ENCODE assay signal across 19 mouse cellular contexts in the genomic region with DNA sequence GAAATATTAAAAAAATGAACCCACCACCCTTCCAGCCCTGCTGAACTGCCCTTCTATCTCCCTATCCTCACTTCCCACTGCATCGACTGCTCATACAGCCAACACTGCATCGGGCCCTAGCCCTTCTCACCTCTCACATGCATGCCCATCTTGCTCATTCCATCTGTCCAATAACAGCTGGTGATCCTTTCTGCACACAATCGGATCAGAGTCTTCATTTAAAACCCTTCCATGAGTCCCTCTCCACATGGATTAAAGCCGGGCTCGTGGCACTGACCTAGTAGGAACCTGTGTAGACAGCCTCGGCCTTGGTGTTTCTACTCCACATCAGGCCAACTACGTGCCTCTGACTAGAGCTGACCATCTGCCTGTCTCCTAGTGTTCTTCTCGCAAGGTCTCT. TPM values are rescaled to one million over a fixed set of nuclear protein-coding genes. Genes with fewer than 3 reads are reported as not detected.
A peak's percentile ranks its signal among the peaks of the same experiment; 100 is the strongest.
DNase-seq lines count a peak whose midpoint lies in the region; ATAC-seq lines count a peak whose summit lies in the region.
"Had no signal": no experiment of that assay in that cellular context is flagged by ENCODE, and none has a peak within 500 bp of the region (broad histone marks: within the 10 kb centered on the region; RNA-seq: fewer than 3 reads in every experiment).

No protein-coding gene starts in this region.

- H3K4me2 ChIP-seq in heart, embryonic 13.5 days, result no peak overlapping the region
- no peak overlapping the region for H3K4me2 ChIP-seq in midbrain, embryonic 11.5 days
- no peak overlapping the region for H3K4me2 ChIP-seq in hindbrain, embryonic 16.5 days (ENCODE audit: low read length)
- H3K4me2 ChIP-seq in neural tube, embryonic 15.5 days, result no peak overlapping the region

- no peaks in the 10 kb centered on the region for H3K9me3 ChIP-seq in heart, embryonic 13.5 days
- H3K9me3 ChIP-seq in heart, embryonic 10.5 days, result no peaks in the 10 kb centered on the region; the same call in 1 of the 2 replicates
- H3K9me3 ChIP-seq in midbrain, embryonic 11.5 days (ENCODE audit: control insufficient read depth, low read length), result no peaks in the 10 kb centered on the region
- no peaks in the 10 kb centered on the region for H3K9me3 ChIP-seq in midbrain, embryonic 10.5 days (replicated peaks)
- no peaks in the 10 kb centered on the region for H3K9me3 ChIP-seq in hindbrain, embryonic 16.5 days (ENCODE audit: control insufficient read depth, low read length)
- no peaks in the 10 kb centered on the region for H3K9me3 ChIP-seq in neural tube, embryonic 15.5 days (replicated peaks)

- H3K4me1 ChIP-seq in heart, embryonic 13.5 days, result peaks cover 15% of the 10 kb centered on the region; the same call in 1 of the 2 replicates
- peaks cover 8% of the 10 kb centered on the region for H3K4me1 ChIP-seq in heart, embryonic 10.5 days
- H3K4me1 ChIP-seq in midbrain, embryonic 11.5 days (ENCODE audit: control insufficient read depth, insufficient read depth, low read length), result peaks cover 2% of the 10 kb centered on the region; the same call in 1 of the 2 replicates
- H3K4me1 ChIP-seq in midbrain, embryonic 10.5 days, result peaks cover 18% of the 10 kb centered on the region; the same call in 1 of the 2 replicates
- peaks cover 8% of the 10 kb centered on the region; the same call in 1 of the 2 replicates for H3K4me1 ChIP-seq in hindbrain, embryonic 16.5 days (ENCODE audit: control insufficient read depth, insufficient read depth, low read depth, low read length)
- peaks cover 36% of the 10 kb centered on the region for H3K4me1 ChIP-seq in neural tube, embryonic 15.5 days

- ATAC-seq in heart, embryonic 13.5 days (ENCODE audit: extremely low read depth, insufficient number of reproducible peaks, low FRiP score, low TSS enrichment), result no peak
- ATAC-seq in midbrain, embryonic 11.5 days (ENCODE audit: low FRiP score), result no peak
- no peak for ATAC-seq in hindbrain, embryonic 16.5 days
- no peak for ATAC-seq in neural tube, embryonic 15.5 days (ENCODE audit: low FRiP score)

- H3K4me3 ChIP-seq in heart, embryonic 13.5 days, result no peak overlapping the region
- no peak overlapping the region for H3K4me3 ChIP-seq in heart, embryonic 10.5 days
- H3K4me3 ChIP-seq in midbrain, embryonic 11.5 days (ENCODE audit: low read depth, low read length), result no peak overlapping the region
- no peak overlapping the region for H3K4me3 ChIP-seq in midbrain, embryonic 10.5 days
- no peak overlapping the region for H3K4me3 ChIP-seq in hindbrain, embryonic 16.5 days (ENCODE audit: low read length)
- no peak overlapping the region for H3K4me3 ChIP-seq in neural tube, embryonic 15.5 days (replicated peaks)

- WGBS in heart, embryonic 13.5 days, result 80% methylated on average over 8 of the region's 8 CpGs
- 83% methylated on average over 8 of the region's 8 CpGs for WGBS in heart, embryonic 10.5 days
- WGBS in midbrain, embryonic 11.5 days, result 92% methylated on average over 8 of the region's 8 CpGs
- WGBS in midbrain, embryonic 10.5 days, result 91% methylated on average over 8 of the region's 8 CpGs
- 90% methylated on average over 8 of the region's 8 CpGs for WGBS in hindbrain, embryonic 16.5 days
- 94% methylated on average over 8 of the region's 8 CpGs for WGBS in neural tube, embryonic 15.5 days

- DNase-seq in heart, embryonic 10.5 days (ENCODE audit: low spot score), result no peak
- peak; percentile 23 for DNase-seq in midbrain, embryonic 11.5 days (ENCODE audit: low spot score, missing footprints)
- DNase-seq in midbrain, embryonic 10.5 days (ENCODE audit: low spot score), result no peak
- no peak for DNase-seq in gastrocnemius, postnatal 10 days
- DNase-seq: adrenal gland, postnatal 36 days; gastrocnemius, postnatal 14 days; heart, postnatal 36 days; kidney, adult 11 months; kidney, postnatal 14 days; lung, adult 2 months; right cerebral cortex, postnatal 14 days; thymus, postnatal 14 days had no signal

- H3K27ac ChIP-seq in heart, embryonic 13.5 days (replicated peaks), result no peak overlapping the region
- no peak overlapping the region for H3K27ac ChIP-seq in heart, embryonic 10.5 days
- no peak overlapping the region for H3K27ac ChIP-seq in midbrain, embryonic 11.5 days (ENCODE audit: low read depth, low read length)
- no peak overlapping the region for H3K27ac ChIP-seq in midbrain, embryonic 10.5 days (replicated peaks)
- peak overlapping the region; percentile 31; the same call in 1 of the 2 replicates for H3K27ac ChIP-seq in hindbrain, embryonic 16.5 days (ENCODE audit: low read depth, low read length)
- peak overlapping the region; percentile 63 for H3K27ac ChIP-seq in neural tube, embryonic 15.5 days (replicated peaks)
- H3K27ac ChIP-seq: macrophage; stomach, postnatal 0 days had no signal

- H3K9ac ChIP-seq in heart, embryonic 13.5 days, result 0 out of 2 replicates have a peak overlapping the region, but pooled peaks have one; percentile 63
- H3K9ac ChIP-seq in midbrain, embryonic 11.5 days (ENCODE audit: low read length), result no peak overlapping the region
- H3K9ac ChIP-seq in hindbrain, embryonic 16.5 days (ENCODE audit: low read depth, low read length), result no peak overlapping the region; the same call in 1 of the 2 replicates
- no peak overlapping the region for H3K9ac ChIP-seq in neural tube, embryonic 15.5 days (replicated peaks)

- no peaks in the 10 kb centered on the region for H3K36me3 ChIP-seq in heart, embryonic 13.5 days
- no peaks in the 10 kb centered on the region for H3K36me3 ChIP-seq in heart, embryonic 10.5 days
- peaks cover 11% of the 10 kb centered on the region for H3K36me3 ChIP-seq in midbrain, embryonic 11.5 days (ENCODE audit: control insufficient read depth, insufficient read depth, low read length)
- H3K36me3 ChIP-seq in midbrain, embryonic 10.5 days, result peaks cover 64% of the 10 kb centered on the region
- H3K36me3 ChIP-seq in hindbrain, embryonic 16.5 days (ENCODE audit: control insufficient read depth, insufficient read depth, low read length), result peaks cover 12% of the 10 kb centered on the region
- H3K36me3 ChIP-seq in neural tube, embryonic 15.5 days, result peaks cover 14% of the 10 kb centered on the region; the same call in 1 of the 2 replicates

- H3K27me3 ChIP-seq in heart, embryonic 13.5 days (replicated peaks), result no peaks in the 10 kb centered on the region; the same call in 1 of the 2 replicates
- H3K27me3 ChIP-seq in heart, embryonic 10.5 days (ENCODE audit: insufficient read depth, poor library complexity, severe bottlenecking), result no peaks in the 10 kb centered on the region
- no peaks in the 10 kb centered on the region for H3K27me3 ChIP-seq in midbrain, embryonic 11.5 days (ENCODE audit: control insufficient read depth, insufficient read depth, low read length)
- no peaks in the 10 kb centered on the region for H3K27me3 ChIP-seq in midbrain, embryonic 10.5 days (ENCODE audit: low read depth, poor library complexity, severe bottlenecking)
- H3K27me3 ChIP-seq in hindbrain, embryonic 16.5 days (replicated peaks; ENCODE audit: control insufficient read depth, insufficient read depth, low read length), result no peaks in the 10 kb centered on the region
- H3K27me3 ChIP-seq in neural tube, embryonic 15.5 days (replicated peaks), result no peaks in the 10 kb centered on the region
- H3K27me3 ChIP-seq: CH12.LX had no signal

RNA-seq across cellular contexts. Expression of a gene that starts 4.9 kb away (rescaled TPM):
- 44.4 and 45.9 TPM in 2 replicates for polyA plus RNA-seq in heart, embryonic 13.5 days (2015; fragmentation: Nextera tagmentation; extraction: Ambion mirVana)
- polyA plus RNA-seq in heart, embryonic 10.5 days (2016; fragmentation: Nextera tagmentation; extraction: Ambion mirVana), result 72.6 and 75.1 TPM in 2 replicates
- 44.4 and 45.6 TPM in 2 replicates for polyA plus RNA-seq in midbrain, embryonic 11.5 days (2014; fragmentation: Nextera tagmentation; extraction: Ambion mirVana)
- 63.1 and 82.0 TPM in 2 replicates for polyA plus RNA-seq in midbrain, embryonic 10.5 days (2016; fragmentation: Nextera tagmentation; extraction: Ambion mirVana)
- 57.4 and 75.4 TPM in 2 replicates for polyA plus RNA-seq in hindbrain, embryonic 16.5 days (2015; fragmentation: Nextera tagmentation; extraction: Ambion mirVana)
- 71.3 and 77.4 TPM in 2 replicates for polyA plus RNA-seq in neural tube, embryonic 15.5 days (2015; fragmentation: Nextera tagmentation; extraction: Ambion mirVana)
- 10 to 100 TPM; 31.7 to 62.1 TPM for total RNA-seq in gastrocnemius, postnatal 10 days (2021)

RNA-seq across cellular contexts. Expression of a gene that starts 12.8 kb away (rescaled TPM):
- polyA plus RNA-seq in heart, embryonic 13.5 days (2015; fragmentation: Nextera tagmentation; extraction: Ambion mirVana), result 0.88 and 1.0 TPM in 2 replicates
- polyA plus RNA-seq in heart, embryonic 10.5 days (2016; fragmentation: Nextera tagmentation; extraction: Ambion mirVana), result 0.54 and 0.83 TPM in 2 replicates
- 33.8 and 43.6 TPM in 2 replicates for polyA plus RNA-seq in midbrain, embryonic 11.5 days (2014; fragmentation: Nextera tagmentation; extraction: Ambion mirVana)
- polyA plus RNA-seq in midbrain, embryonic 10.5 days (2016; fragmentation: Nextera tagmentation; extraction: Ambion mirVana), result 21.9 and 45.3 TPM in 2 replicates
- polyA plus RNA-seq in hindbrain, embryonic 16.5 days (2015; fragmentation: Nextera tagmentation; extraction: Ambion mirVana), result 204 and 239 TPM in 2 replicates
- 127 and 155 TPM in 2 replicates for polyA plus RNA-seq in neural tube, embryonic 15.5 days (2015; fragmentation: Nextera tagmentation; extraction: Ambion mirVana)
- total RNA-seq in gastrocnemius, postnatal 10 days (2021), result 1 to 10 TPM; 4.7 to 5.3 TPM
- total RNA-seq: monocyte, adult 5-6 weeks had no signal

RNA-seq across cellular contexts. Expression of a gene that starts 18.2 kb away (rescaled TPM):
- polyA plus RNA-seq in heart, embryonic 13.5 days (2015; fragmentation: Nextera tagmentation; extraction: Ambion mirVana), result 1.8 and 2.0 TPM in 2 replicates
- polyA plus RNA-seq in heart, embryonic 10.5 days (2016; fragmentation: Nextera tagmentation; extraction: Ambion mirVana), result 1.8 and 2.2 TPM in 2 replicates
- 1.5 and 2.0 TPM in 2 replicates for polyA plus RNA-seq in midbrain, embryonic 11.5 days (2014; fragmentation: Nextera tagmentation; extraction: Ambion mirVana)
- polyA plus RNA-seq in midbrain, embryonic 10.5 days (2016; fragmentation: Nextera tagmentation; extraction: Ambion mirVana), result 1.4 and 1.9 TPM in 2 replicates
- polyA plus RNA-seq in hindbrain, embryonic 16.5 days (2015; fragmentation: Nextera tagmentation; extraction: Ambion mirVana), result 6.0 and 6.8 TPM in 2 replicates
- 6.6 TPM in 2 replicates for polyA plus RNA-seq in neural tube, embryonic 15.5 days (2015; fragmentation: Nextera tagmentation; extraction: Ambion mirVana)
- 1 to 10 TPM; 2.3 to 3.2 TPM for total RNA-seq in gastrocnemius, postnatal 10 days (2021)

RNA-seq across cellular contexts. Expression of a gene that starts 32.7 kb away (rescaled TPM):
- polyA plus RNA-seq in heart, embryonic 13.5 days (2015; fragmentation: Nextera tagmentation; extraction: Ambion mirVana), result 26.5 and 26.7 TPM in 2 replicates
- 27.4 and 35.7 TPM in 2 replicates for polyA plus RNA-seq in heart, embryonic 10.5 days (2016; fragmentation: Nextera tagmentation; extraction: Ambion mirVana)
- polyA plus RNA-seq in midbrain, embryonic 11.5 days (2014; fragmentation: Nextera tagmentation; extraction: Ambion mirVana), result 15.6 and 17.4 TPM in 2 replicates
- 18.1 and 20.1 TPM in 2 replicates for polyA plus RNA-seq in midbrain, embryonic 10.5 days (2016; fragmentation: Nextera tagmentation; extraction: Ambion mirVana)
- polyA plus RNA-seq in hindbrain, embryonic 16.5 days (2015; fragmentation: Nextera tagmentation; extraction: Ambion mirVana), result 8.5 and 9.7 TPM in 2 replicates
- polyA plus RNA-seq in neural tube, embryonic 15.5 days (2015; fragmentation: Nextera tagmentation; extraction: Ambion mirVana), result 7.9 and 15.5 TPM in 2 replicates
- 10 to 100 TPM; 10.2 to 12.4 TPM for total RNA-seq in gastrocnemius, postnatal 10 days (2021)
- total RNA-seq: monocyte, adult 5-6 weeks had no signal
- polyA plus RNA-seq: macrophage had no signal

Comparison
In these comparisons a context has a peak if more than half of its experiments do, and no peak if none do; other contexts are left out.
1. H3K27ac ChIP-seq: peak in hindbrain, embryonic 16.5 days (single experiment) and neural tube, embryonic 15.5 days (single experiment); none in heart, embryonic 13.5 days (single experiment), heart, embryonic 10.5 days (single experiment), midbrain, embryonic 11.5 days (single experiment) and midbrain, embryonic 10.5 days (single experiment).
2. RNA of a gene that starts 12.8 kb away (polyA plus RNA-seq): 204 to 239 TPM in hindbrain, embryonic 16.5 days, 127 to 155 TPM in neural tube, embryonic 15.5 days, 33.8 to 43.6 TPM in midbrain, embryonic 11.5 days and 21.9 to 45.3 TPM in midbrain, embryonic 10.5 days; 0.88 to 1.0 TPM in heart, embryonic 13.5 days and 0.54 to 0.83 TPM in heart, embryonic 10.5 days; every median in the first group is over 10 times any median in the second.